Mouse (Mus musculus): ENCODE measurements around the gene Hamp2.

DNA sequence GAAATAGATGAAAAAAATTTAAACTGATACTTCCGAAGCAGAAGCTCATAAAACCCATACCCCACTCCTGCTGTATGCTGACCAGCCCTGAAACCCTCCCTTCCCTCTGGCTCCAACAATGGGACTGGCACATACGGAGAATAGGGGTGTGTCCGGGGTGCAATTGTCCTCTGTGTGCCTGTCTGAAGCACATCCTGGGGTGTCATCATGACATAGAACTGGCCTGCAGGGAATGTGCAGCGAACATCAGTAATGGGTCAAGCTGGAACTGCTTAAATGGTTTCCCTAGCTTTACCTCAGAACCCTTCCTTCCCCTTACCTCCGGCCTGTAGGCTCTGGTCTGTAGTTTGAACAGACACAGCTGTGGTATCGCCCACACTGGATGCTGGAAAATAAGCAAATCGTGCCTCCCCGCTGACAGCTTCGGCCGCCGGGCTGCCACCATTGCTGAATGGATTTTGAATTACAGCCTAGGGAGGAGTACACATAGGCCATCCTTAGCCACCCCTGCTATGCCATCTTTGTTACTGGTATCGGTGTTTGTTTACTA is 30.6 kb upstream of the Hamp2 start:
- no peak for TF ChIP-seq MAX (IDR thresholded peaks at IDR 0.05; ENCODE audit: low read depth)
- no peak for TF ChIP-seq POLR2A (IDR thresholded peaks at IDR 0.05; ENCODE audit: insufficient read length, low read depth)
- TF ChIP-seq REST (IDR thresholded peaks at IDR 0.05; ENCODE audit: insufficient read depth, insufficient read length), result no peak
- no peak for TF ChIP-seq TCF12 (IDR thresholded peaks at IDR 0.05; ENCODE audit: insufficient read depth, poor library complexity, severe bottlenecking)
- TF ChIP-seq CEBPB (IDR thresholded peaks at IDR 0.05; ENCODE audit: insufficient read depth, poor library complexity, severe bottlenecking), result no peak
- TF ChIP-seq E2F4 (IDR thresholded peaks at IDR 0.05; ENCODE audit: insufficient read depth), result no peak
- TF ChIP-seq MYOD1 (IDR thresholded peaks at IDR 0.05; ENCODE audit: control insufficient read depth in 1 of 3, insufficient read length in 2 of 3, low read depth in 2 of 3), result no peak
- TF ChIP-seq POLR2AphosphoS2 (IDR thresholded peaks at IDR 0.05; ENCODE audit: insufficient read length, low read depth), result no peak
- no peak for TF ChIP-seq USF1 (IDR thresholded peaks at IDR 0.05; ENCODE audit: low read depth)
- no peak for TF ChIP-seq MYOG (IDR thresholded peaks at IDR 0.05; ENCODE audit: control insufficient read depth in 1 of 3, insufficient read depth in 1 of 3, insufficient read length in 2 of 3, low read depth in 2 of 3)

Measured in myocyte (in vitro differentiated cells).